Mouse (Mus musculus) neutrophil, adult 83 days (primary cell): ENCODE measurements around the gene 9130204L05Rik. TPM values are rescaled to one million over a fixed set of nuclear protein-coding genes. Genes with fewer than 3 reads are reported as not detected.

Source experiments
- total RNA-seq, 2 experiments: library from RNA; stranded (reverse); gene quantifications; one replicate each; pipeline ENCODE4 v1.2.4; 2023

Gene 9130204L05Rik
- not detected for total RNA-seq

DNA sequence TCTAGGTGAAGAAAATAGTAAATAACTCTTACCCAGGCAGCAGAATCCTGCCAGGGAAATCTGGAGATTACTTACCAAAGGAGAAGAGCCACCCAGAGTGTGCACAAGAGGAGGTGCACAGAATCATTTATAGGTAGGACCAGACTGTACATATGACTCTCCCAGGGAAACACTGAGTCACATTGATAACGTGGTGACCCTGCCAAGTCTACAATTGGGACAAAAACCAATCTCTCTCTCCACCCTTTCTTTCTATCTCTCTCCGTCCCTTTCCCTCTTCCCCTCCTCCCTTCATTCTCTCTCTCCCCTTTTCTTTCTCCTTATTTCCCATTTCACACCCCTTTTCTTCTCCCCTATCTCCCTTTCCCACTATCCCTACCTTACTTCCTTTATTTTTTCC lies at the start of gene 9130204L05Rik:
Gene 9130204L05Rik, minus strand, starts transcription at position 101 of the 400 bp plus-strand sequence.

